Mouse (Mus musculus) sigmoid colon, adult 10 weeks (tissue): ENCODE data around the gene Cacna1d. TPM values are rescaled to one million over a fixed set of nuclear protein-coding genes. Genes with fewer than 3 reads are reported as not detected.

Experiments used
- polyA plus RNA-seq: library from polyadenylated mRNA; stranded (reverse); fragments of 350-450 nt; fragmentation: Illumina TruSeq; extraction: RNeasy Lipid Tissue Mini Kit (QIAGEN cat#74804); gene quantifications from one replicate; pipeline ENCODE4 v1.2.3, GENCODE M21; 2014; ENCODE audit warnings: low read depth, low replicate concordance

The Cacna1d gene
- polyA plus RNA-seq = 5.2 TPM

DNA sequence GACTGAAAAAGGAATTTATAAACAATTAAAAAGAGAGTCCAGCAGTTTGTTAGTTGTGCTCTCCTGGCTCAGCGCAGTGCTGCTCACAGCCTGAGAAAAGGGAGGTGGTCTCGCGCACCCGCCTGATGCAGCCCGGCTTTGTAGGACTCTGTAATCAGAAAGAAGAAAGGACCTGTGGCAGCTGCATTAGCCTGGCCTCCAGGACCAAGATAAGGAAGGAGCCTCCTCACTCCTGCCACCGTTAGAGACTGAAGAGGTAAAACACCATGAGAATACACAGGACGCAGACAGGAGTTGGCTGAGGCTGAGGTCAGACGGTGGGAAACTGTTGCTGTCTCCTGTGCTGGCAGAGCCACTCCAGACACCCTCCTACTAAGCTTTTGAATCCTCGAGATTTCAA is at the start of gene Cacna1d:
Cacna1d (minus strand) TSS at position 114 of the 400 bp plus-strand sequence.

DNA sequence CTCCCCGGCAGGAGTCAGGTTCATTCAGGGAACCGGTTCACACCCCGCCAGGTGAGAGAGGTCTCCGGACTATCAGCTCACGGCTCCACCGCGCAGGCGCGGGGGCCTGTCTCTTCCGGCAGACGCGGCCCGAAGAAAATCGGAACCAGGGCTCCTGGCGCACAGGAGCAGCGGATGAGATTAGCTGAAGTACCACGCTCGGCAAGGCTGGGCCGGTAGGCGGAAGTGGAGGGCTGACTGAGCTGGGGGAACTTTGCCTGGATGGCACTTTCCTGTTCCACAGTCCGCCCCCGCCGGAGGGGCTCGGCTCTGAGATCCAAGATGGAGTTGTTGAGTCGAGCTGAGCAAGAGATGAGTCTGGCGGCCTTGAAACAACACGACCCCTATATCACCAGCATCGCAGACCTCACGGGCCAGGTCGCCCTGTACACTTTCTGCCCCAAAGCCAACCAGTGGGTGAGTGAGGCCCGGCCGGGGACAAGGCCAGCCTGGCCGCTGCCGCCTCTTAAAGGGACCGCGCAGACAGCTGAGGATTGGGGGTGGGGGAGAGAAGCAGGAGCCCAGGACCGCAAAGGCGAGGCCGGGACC is 11.8 kb downstream of the Cacna1d start, which contains the start of gene Dcp1a:
Dcp1a (plus strand) TSS at position 175 of the 588 bp plus-strand sequence.

DNA sequence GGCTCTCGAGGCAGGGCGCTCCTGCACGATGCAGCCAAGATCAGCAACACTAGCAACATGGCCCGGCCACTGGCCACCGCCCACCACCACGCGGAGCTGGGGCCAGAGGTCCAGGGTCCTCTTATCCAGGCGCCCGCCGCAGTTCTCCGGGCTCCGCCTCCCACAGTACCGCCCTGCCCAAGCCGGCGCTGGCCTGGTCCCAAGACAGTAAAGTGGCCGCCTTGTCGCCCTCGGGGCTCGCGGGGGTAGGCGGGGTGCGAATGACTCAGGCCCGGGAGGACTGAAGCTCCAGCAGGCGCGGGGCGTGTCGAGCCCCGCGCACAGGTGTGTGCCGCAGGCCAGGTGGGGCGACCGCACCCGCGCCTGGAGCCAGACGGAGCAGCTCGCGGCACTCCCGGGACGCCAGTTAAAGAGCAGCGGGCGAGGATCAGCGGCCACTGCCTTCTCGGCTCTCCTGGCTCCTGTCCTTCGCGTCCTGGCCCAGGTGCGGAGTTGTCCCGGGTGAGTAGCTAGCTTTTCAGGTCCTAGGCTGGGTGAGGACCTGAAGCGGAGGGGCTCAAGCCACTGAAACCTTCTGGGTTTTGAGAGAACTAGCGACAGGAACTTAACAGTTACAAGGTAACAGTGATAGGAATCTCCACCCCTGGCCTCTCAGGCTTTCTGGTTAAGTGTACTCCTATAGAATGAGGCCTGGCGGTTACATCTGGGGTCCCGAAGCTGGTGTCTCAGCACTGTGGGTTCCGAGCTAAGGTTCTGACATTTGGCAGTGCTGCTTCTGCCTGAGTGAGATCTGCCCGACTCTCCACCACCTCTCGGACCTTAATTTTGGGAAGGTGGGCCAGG is 482.3 kb downstream of the Cacna1d start, which contains the start of the genes Il17rb and Chdh:
Il17rb (minus strand) TSS at position 164 of the 843 bp plus-strand sequence.
Chdh (plus strand) TSS at position 291 of the 843 bp plus-strand sequence.

Other genes starting within 250 kb of the Cacna1d start
- gene Dcp1a, start 11.9 kb downstream of the Cacna1d start, polyA plus RNA-seq = 11.9 TPM
- 4.6 TPM for gene Tkt, start 56.9 kb upstream of the Cacna1d start, polyA plus RNA-seq
- 117 TPM for gene Prkcd, start 134.8 kb upstream of the Cacna1d start, polyA plus RNA-seq
- 16.1 TPM for gene Rft1, start 162.9 kb upstream of the Cacna1d start, polyA plus RNA-seq
- 12.1 TPM for gene Sfmbt1, start 223.4 kb upstream of the Cacna1d start, polyA plus RNA-seq